ENCODE assay signal across 10 mouse cellular contexts in the genomic region with DNA sequence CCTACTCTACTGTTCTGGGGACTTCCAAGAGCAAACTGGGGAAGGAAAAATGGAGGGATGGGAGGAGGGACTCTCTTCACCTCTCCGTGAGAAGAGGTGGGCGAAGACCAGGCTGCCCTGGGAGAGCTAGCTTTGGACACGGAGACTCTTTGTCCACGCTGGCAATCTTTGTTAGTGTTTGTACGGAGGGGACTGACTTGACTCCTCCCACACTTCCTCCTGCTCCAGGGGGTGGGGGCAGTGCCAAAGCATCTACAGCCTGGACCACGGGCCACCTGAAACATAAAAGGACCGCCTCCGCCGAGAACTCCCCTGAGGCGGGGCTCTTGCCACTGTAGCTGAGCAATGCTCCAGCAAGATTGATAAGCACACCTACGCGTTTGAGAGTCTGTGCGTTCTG. TPM values are rescaled to one million over a fixed set of nuclear protein-coding genes. Genes with fewer than 3 reads are reported as not detected.
DNase-seq lines count a peak whose midpoint lies in the region; ATAC-seq lines count a peak whose summit lies in the region.
"Had no signal": no experiment of that assay in that cellular context is flagged by ENCODE, and none has a peak within 500 bp of the region (broad histone marks: within the 10 kb centered on the region; RNA-seq: fewer than 3 reads in every experiment).

No protein-coding gene starts in this region.

- no peaks in the 10 kb centered on the region for H3K9me3 ChIP-seq in neural tube, embryonic 11.5 days (ENCODE audit: control insufficient read depth, low read length)
- no peaks in the 10 kb centered on the region for H3K9me3 ChIP-seq in limb, embryonic 12.5 days
- no peaks in the 10 kb centered on the region for H3K9me3 ChIP-seq in stomach, embryonic 16.5 days (replicated peaks; ENCODE audit: control insufficient read depth, low read length)

- H3K4me3 ChIP-seq in neural tube, embryonic 11.5 days (ENCODE audit: low read depth, low read length) = no peak overlapping the region
- H3K4me3 ChIP-seq in limb, embryonic 12.5 days (replicated peaks) = peak overlapping the region; percentile 37
- peak overlapping the region; percentile 5; the same call in 1 of the 2 replicates for H3K4me3 ChIP-seq in stomach, embryonic 16.5 days (replicated peaks; ENCODE audit: low read length)

- 14% methylated on average over 13 of the region's 13 CpGs for WGBS in neural tube, embryonic 11.5 days
- WGBS in limb, embryonic 12.5 days = 6% methylated on average over 13 of the region's 13 CpGs
- WGBS in stomach, embryonic 16.5 days = 13% methylated on average over 13 of the region's 13 CpGs

- H3K27ac ChIP-seq in neural tube, embryonic 11.5 days (ENCODE audit: low read depth, low read length) = no peak overlapping the region
- no peak overlapping the region for H3K27ac ChIP-seq in limb, embryonic 12.5 days
- H3K27ac ChIP-seq in stomach, embryonic 16.5 days (ENCODE audit: low read length) = no peak overlapping the region

- no peak for DNase-seq in frontal cortex, postnatal 10 days (ENCODE audit: low spot score in 2 of 2)
- DNase-seq in neural tube, embryonic 11.5 days (ENCODE audit: low spot score) = peak; percentile 36
- no peak for DNase-seq in neural tube, embryonic 10.5 days (ENCODE audit: extremely low spot score, low spot score)
- DNase-seq in adrenal gland, postnatal 25 days = no peak
- DNase-seq in spleen, postnatal 10 days (ENCODE audit: low spot score in 2 of 2) = no peak

- peak overlapping the region; percentile 27 for H3K4me2 ChIP-seq in neural tube, embryonic 11.5 days (ENCODE audit: low read depth)
- peak overlapping the region; percentile 63 for H3K4me2 ChIP-seq in limb, embryonic 12.5 days
- H3K4me2 ChIP-seq in stomach, embryonic 16.5 days (ENCODE audit: low read depth, low read length) = peak overlapping the region; percentile 46

- H3K36me3 ChIP-seq in neural tube, embryonic 11.5 days (ENCODE audit: control insufficient read depth, insufficient read depth, low read length) = no peaks in the 10 kb centered on the region
- no peaks in the 10 kb centered on the region for H3K36me3 ChIP-seq in limb, embryonic 12.5 days
- H3K36me3 ChIP-seq in stomach, embryonic 16.5 days (ENCODE audit: control insufficient read depth, insufficient read depth, low read length) = no peaks in the 10 kb centered on the region

- H3K4me1 ChIP-seq in neural tube, embryonic 11.5 days (ENCODE audit: control insufficient read depth, insufficient read depth, low read length) = 0 out of 2 replicates have a peak, but pooled peaks cover 5% of the 10 kb centered on the region
- H3K4me1 ChIP-seq in limb, embryonic 12.5 days (replicated peaks) = peaks cover 9% of the 10 kb centered on the region; the same call in 1 of the 2 replicates
- no peaks in the 10 kb centered on the region for H3K4me1 ChIP-seq in stomach, embryonic 16.5 days (ENCODE audit: control insufficient read depth, insufficient read depth, low read length)

- no peaks in the 10 kb centered on the region for H3K27me3 ChIP-seq in neural tube, embryonic 11.5 days (ENCODE audit: control insufficient read depth, insufficient read depth, low read length)
- no peaks in the 10 kb centered on the region for H3K27me3 ChIP-seq in limb, embryonic 12.5 days
- H3K27me3 ChIP-seq in stomach, embryonic 16.5 days (ENCODE audit: control insufficient read depth, insufficient read depth, low read length) = no peaks in the 10 kb centered on the region

- 0 out of 2 replicates have a peak overlapping the region, but pooled peaks have one; percentile 27 for H3K9ac ChIP-seq in neural tube, embryonic 11.5 days (ENCODE audit: low read length)
- peak overlapping the region; percentile 40; the same call in 1 of the 2 replicates for H3K9ac ChIP-seq in limb, embryonic 12.5 days (replicated peaks)
- H3K9ac ChIP-seq in stomach, embryonic 16.5 days (ENCODE audit: low read length) = no peak overlapping the region

- 0 out of 2 replicates have a peak, but pooled peaks have one; percentile 25 for ATAC-seq in frontal cortex, adult (ENCODE audit: low TSS enrichment)
- ATAC-seq in neural tube, embryonic 11.5 days (ENCODE audit: insufficient read depth, low FRiP score, low TSS enrichment) = no peak
- peak; percentile 71 for ATAC-seq in limb, embryonic 12.5 days (ENCODE audit: insufficient number of reproducible peaks, insufficient read depth, low FRiP score, low TSS enrichment, low read depth)
- ATAC-seq in stomach, embryonic 16.5 days (ENCODE audit: insufficient read depth, low FRiP score) = no peak

RNA-seq across cellular contexts. Expression of a gene that starts 8.9 kb away (rescaled TPM):
- 0.77 and 1.3 TPM in 2 replicates for polyA plus RNA-seq in neural tube, embryonic 11.5 days (2014; fragmentation: Nextera tagmentation; extraction: Ambion mirVana)
- 1.00 and 1.5 TPM in 2 replicates for polyA plus RNA-seq in limb, embryonic 12.5 days (2016; fragmentation: Nextera tagmentation; extraction: Ambion mirVana)
- polyA plus RNA-seq in stomach, embryonic 16.5 days (2015; fragmentation: Nextera tagmentation; extraction: Ambion mirVana) = 2.1 and 2.3 TPM in 2 replicates
- total RNA-seq in adrenal gland, postnatal 25 days (2021) = 6.1 and 8.4 TPM in 2 replicates
- total RNA-seq: hematopoietic stem cell, adult 5-6 weeks; neutrophil, adult 5-6 weeks had no signal

RNA-seq across cellular contexts. Expression of a gene that starts 44.3 kb away (rescaled TPM):
- polyA plus RNA-seq in neural tube, embryonic 11.5 days (2014; fragmentation: Nextera tagmentation; extraction: Ambion mirVana) = 0.13 and 0.24 TPM in 2 replicates
- 0.06 TPM in 1 of 2 replicates, not detected in the other for polyA plus RNA-seq in limb, embryonic 12.5 days (2016; fragmentation: Nextera tagmentation; extraction: Ambion mirVana)
- 0.92 and 1.3 TPM in 2 replicates for polyA plus RNA-seq in stomach, embryonic 16.5 days (2015; fragmentation: Nextera tagmentation; extraction: Ambion mirVana)
- total RNA-seq in adrenal gland, postnatal 25 days (2021) = 10.6 and 10.8 TPM in 2 replicates
- total RNA-seq: hematopoietic stem cell, adult 5-6 weeks had no signal

Comparison
In these comparisons a context has a peak if more than half of its experiments do, and no peak if none do; other contexts are left out.
1. ATAC-seq: peak in frontal cortex, adult (single experiment) and limb, embryonic 12.5 days (single experiment); none in neural tube, embryonic 11.5 days (single experiment) and stomach, embryonic 16.5 days (single experiment).
2. Peak in every context shown above with its lines, with median percentiles within 50 percentile points of each other: H3K4me2 ChIP-seq.